Mouse (Mus musculus): ENCODE measurements at regions not wholly inside any gene's neighbourhood (a gene's known extent, or its start where the extent isn't known, plus 50 kb on each side); places are given as distances from the start of the nearest gene placed in this dataset.

DNA sequence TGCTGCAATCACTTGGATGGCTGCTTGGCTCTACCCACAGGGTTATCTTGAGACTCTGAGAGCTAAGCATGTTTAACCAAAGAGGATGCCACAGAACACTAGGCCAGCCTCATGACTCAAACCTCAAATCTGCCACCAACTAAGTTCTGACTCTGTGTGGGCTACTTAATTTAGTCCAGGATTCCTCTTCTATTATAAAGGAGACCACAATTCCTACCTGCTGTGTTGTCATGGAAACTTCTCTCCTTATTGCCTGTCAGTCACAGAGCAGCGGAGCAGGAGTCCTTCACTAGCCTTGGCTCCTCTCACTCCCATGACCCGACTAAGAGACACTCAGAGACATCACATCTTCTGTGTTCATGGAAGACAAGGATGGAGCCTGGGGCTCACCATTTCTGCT is 348.8 kb upstream of the Myt1l start:
- TF ChIP-seq CTCF (conservative IDR thresholded peaks at IDR 0.05; ENCODE audit: low read length) (no peak), NANOG (IDR thresholded peaks at IDR 0.05; ENCODE audit: borderline replicate concordance, low read length) (no peak)

All from E14TG2a.4 (cell line).